Mouse (Mus musculus) ES-Bruce4 (cell line): Measurements from ENCODE around the gene Mtch2. TPM values are rescaled to one million over a fixed set of nuclear protein-coding genes. Genes with fewer than 3 reads are reported as not detected.

ENCODE experiments used
- H3K27ac ChIP-seq: 2 replicates; pipeline ENCODE4 v1.5.1; 2012; ENCODE audit warnings: low read length, inconsistent platforms; ENCODE audit not compliant: insufficient read depth
- H3K27me3 ChIP-seq: 2 replicates; pipeline ENCODE4 v1.6.1; 2012; ENCODE audit warnings: mild to moderate bottlenecking, low read length, inconsistent platforms; ENCODE audit not compliant: control insufficient read depth, poor library complexity, insufficient read depth, severe bottlenecking
- H3K36me3 ChIP-seq: 2 replicates; pipeline ENCODE4 v1.6.1; 2012; ENCODE audit warnings: inconsistent platforms, mild to moderate bottlenecking, low read length, moderate library complexity; ENCODE audit not compliant: control insufficient read depth, poor library complexity, insufficient read depth, severe bottlenecking
- H3K4me1 ChIP-seq: one replicate; pipeline ENCODE4 v1.8.1; 2011; ENCODE audit warnings: low read length; ENCODE audit not compliant: control insufficient read depth, insufficient read depth
- H3K4me3 ChIP-seq: 2 replicates; pipeline ENCODE4 v1.5.1; 2011; ENCODE audit warnings: low read depth, mild to moderate bottlenecking, low read length
- H3K9ac ChIP-seq: 2 replicates; pipeline ENCODE4 v1.6.1; 2012; ENCODE audit warnings: low read depth, mild to moderate bottlenecking, inconsistent platforms; ENCODE audit not compliant: poor library complexity, severe bottlenecking
- H3K9me3 ChIP-seq: replicated peaks from 2 replicates; pipeline ENCODE4 v1.6.1; 2012; ENCODE audit warnings: mild to moderate bottlenecking, low read length, inconsistent platforms; ENCODE audit not compliant: control insufficient read depth, poor library complexity, insufficient read depth, severe bottlenecking
- CTCF ChIP-seq: IDR thresholded peaks from one replicate; pipeline ENCODE4 v1.8.1; 2011; ENCODE audit warnings: low read depth, low read length
- EP300 ChIP-seq: IDR thresholded peaks from 2 replicates; pipeline ENCODE4 v1.6.1; 2011; ENCODE audit warnings: low read depth, low read length; ENCODE audit not compliant: insufficient read depth
- POLR2A ChIP-seq: IDR thresholded peaks from one replicate; pipeline ENCODE4 v1.8.1; 2011; ENCODE audit warnings: low read length; ENCODE audit not compliant: insufficient read depth
- polyA plus RNA-seq: library from polyadenylated mRNA; stranded (reverse); fragments of >200 nt; gene quantifications from 2 replicates; pipeline ENCODE4 v1.2.4, GENCODE M21; 2011; ENCODE audit warnings: low read depth; ENCODE audit not compliant: missing spikeins, insufficient read depth, insufficient read length

Mtch2 gene
- polyA plus RNA-seq, 1 experiment: 277 TPM

- Histone ChIP-seq H3K27ac (no peak overlapping the region), H3K27me3 (no peaks in the 10 kb centered on the region), H3K4me3 (peak overlapping the region; percentile 89), H3K4me1 (no peaks in the 10 kb centered on the region), H3K9ac (peak overlapping the region; percentile 86), H3K36me3 (peaks cover 22% of the 10 kb centered on the region), H3K9me3 (no peaks in the 10 kb centered on the region)
- TF ChIP-seq EP300 (no peak), CTCF (no peak), POLR2A (no peak)
Observed at GRCm38 (mm10) chr2:90904856-90905224, 57.9 kb downstream of the Mtch2 start.

GRCm38 (mm10) chr2:90906721-90907120, 59.8 kb downstream of the Mtch2 start:
- H3K27me3 ChIP-seq: no peaks in the 10 kb centered on the region
- no peak overlapping the region for H3K9ac ChIP-seq
- H3K9me3 ChIP-seq: no peaks in the 10 kb centered on the region
- no peaks in the 10 kb centered on the region for H3K4me1 ChIP-seq
- H3K4me3 ChIP-seq: no peak overlapping the region
- no peak for TF ChIP-seq EP300
- TF ChIP-seq CTCF: no peak
- no peak for TF ChIP-seq POLR2A
- H3K36me3 ChIP-seq: peaks cover 35% of the 10 kb centered on the region
- no peak overlapping the region for H3K27ac ChIP-seq

DNA sequence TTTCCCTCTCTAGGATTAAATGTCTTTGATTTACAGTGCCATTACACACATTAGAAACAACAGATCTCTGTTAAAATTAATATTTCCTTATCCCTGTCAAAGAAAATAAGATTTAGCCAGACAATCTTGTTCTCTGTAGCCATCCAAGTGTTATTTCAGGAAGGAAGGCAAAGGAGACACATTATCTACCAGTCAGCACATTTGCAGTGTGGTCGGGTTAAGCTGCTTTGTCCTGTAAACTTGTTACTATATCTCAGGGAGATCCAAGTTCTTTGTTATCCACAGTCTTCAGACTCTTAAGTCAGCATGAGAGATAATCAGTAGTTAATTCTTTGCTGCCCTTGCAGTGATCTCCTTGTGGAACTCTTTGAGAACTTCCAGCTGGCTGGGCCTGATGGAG, 63.9 kb downstream of the Mtch2 start:
- H3K4me3 ChIP-seq: no peak overlapping the region
- TF ChIP-seq POLR2A (no peak), CTCF (no peak), EP300 (no peak)
- no peaks in the 10 kb centered on the region for H3K9me3 ChIP-seq
- no peaks in the 10 kb centered on the region for H3K4me1 ChIP-seq
- H3K27me3 ChIP-seq: no peaks in the 10 kb centered on the region
- H3K27ac ChIP-seq: no peak overlapping the region
- no peak overlapping the region for H3K9ac ChIP-seq
- peaks cover 26% of the 10 kb centered on the region for H3K36me3 ChIP-seq

DNA sequence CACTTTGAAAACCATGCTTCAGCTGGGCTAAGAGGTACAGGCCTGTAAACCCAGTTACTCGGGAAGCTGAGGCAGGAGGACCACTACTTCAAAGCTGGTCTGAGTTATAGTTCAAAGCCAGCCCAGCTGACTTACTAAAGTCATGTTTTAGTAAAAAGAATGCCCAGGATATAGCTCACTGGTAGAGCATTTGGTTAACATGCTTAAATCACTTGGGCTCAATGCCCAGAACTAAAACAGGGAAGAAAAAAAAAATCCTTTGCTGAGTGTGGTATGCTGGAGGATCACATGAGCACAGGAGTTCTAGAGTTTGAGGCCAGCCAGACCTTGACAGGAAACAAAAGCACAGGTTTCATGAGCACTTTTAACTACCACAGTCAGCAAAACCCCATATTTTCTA, 64.7 kb downstream of the Mtch2 start:
- TF ChIP-seq EP300: no peak
- no peak for TF ChIP-seq CTCF
- TF ChIP-seq POLR2A: no peak
- Histone ChIP-seq H3K9me3 (no peaks in the 10 kb centered on the region), H3K4me1 (no peaks in the 10 kb centered on the region), H3K4me3 (no peak overlapping the region), H3K27me3 (no peaks in the 10 kb centered on the region), H3K27ac (no peak overlapping the region), H3K9ac (no peak overlapping the region), H3K36me3 (peaks cover 26% of the 10 kb centered on the region)

DNA sequence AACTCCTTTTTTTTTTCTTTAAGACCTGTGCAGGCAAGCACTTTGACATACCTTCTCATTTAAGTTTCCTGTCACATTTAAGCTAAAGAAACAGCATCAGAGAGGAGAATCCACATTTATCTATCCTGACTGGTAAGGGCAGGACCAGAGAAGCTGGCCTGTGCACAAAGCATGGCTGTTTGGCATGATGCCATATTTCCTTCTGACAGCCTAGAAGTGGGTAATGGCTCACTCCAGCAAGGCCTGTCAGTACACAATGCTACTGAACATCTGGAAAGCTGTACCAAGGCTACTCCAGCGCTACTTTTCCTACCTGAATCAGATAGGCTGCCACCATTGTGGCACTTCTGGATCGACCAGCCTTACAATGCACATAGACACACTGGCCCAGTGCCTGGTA, 66.7 kb downstream of the Mtch2 start:
- Histone ChIP-seq H3K27ac (no peak overlapping the region), H3K9me3 (no peaks in the 10 kb centered on the region), H3K4me1 (no peaks in the 10 kb centered on the region), H3K27me3 (no peaks in the 10 kb centered on the region), H3K36me3 (peaks cover 23% of the 10 kb centered on the region), H3K9ac (no peak overlapping the region), H3K4me3 (no peak overlapping the region)
- TF ChIP-seq CTCF (no peak), POLR2A (no peak), EP300 (no peak)

DNA sequence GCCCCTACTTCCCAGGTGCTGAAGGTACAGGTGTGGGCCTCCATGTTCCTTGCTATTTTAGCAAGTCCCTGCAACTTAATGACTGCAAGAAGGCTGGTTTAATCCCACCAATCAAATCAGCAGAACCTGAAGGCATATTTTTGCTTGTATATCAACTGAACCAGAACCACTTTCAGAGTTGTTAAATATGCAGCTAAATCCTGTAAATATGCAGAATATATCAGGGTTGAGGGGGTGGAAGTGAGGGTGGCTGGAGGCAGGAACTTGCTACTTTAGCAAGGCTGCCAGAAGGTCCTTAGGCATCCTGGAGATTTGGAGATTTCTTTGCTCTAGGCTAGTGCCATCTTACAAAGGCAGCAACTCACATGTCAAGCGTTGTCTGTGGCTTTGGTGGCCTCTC, 68.6 kb downstream of the Mtch2 start:
- TF ChIP-seq CTCF: no peak
- TF ChIP-seq POLR2A: no peak
- TF ChIP-seq EP300: no peak
- H3K27ac ChIP-seq: no peak overlapping the region
- peaks cover 13% of the 10 kb centered on the region for H3K36me3 ChIP-seq
- H3K4me1 ChIP-seq: no peaks in the 10 kb centered on the region
- no peak overlapping the region for H3K9ac ChIP-seq
- no peaks in the 10 kb centered on the region for H3K27me3 ChIP-seq
- H3K4me3 ChIP-seq: no peak overlapping the region
- H3K9me3 ChIP-seq: no peaks in the 10 kb centered on the region

Other genes starting within 250 kb of the Mtch2 start
- 133 TPM in 2 replicates for gene Nup160, start 169.9 kb upstream of the Mtch2 start, polyA plus RNA-seq
- gene Fnbp4, start 101.8 kb upstream of the Mtch2 start, polyA plus RNA-seq: 144 and 146 TPM in 2 replicates
- gene Agbl2, start 64.4 kb upstream of the Mtch2 start, polyA plus RNA-seq: 2.2 and 3.3 TPM in 2 replicates
- gene C1qtnf4, start 38.7 kb downstream of the Mtch2 start, polyA plus RNA-seq: 0.94 and 2.1 TPM in 2 replicates
- 20.7 and 24.0 TPM in 2 replicates for gene Kbtbd4, start 57.6 kb downstream of the Mtch2 start, polyA plus RNA-seq
- 86.9 and 90.1 TPM in 2 replicates for gene Ndufs3, start 57.7 kb downstream of the Mtch2 start, polyA plus RNA-seq
- gene Celf1, start 93.2 kb downstream of the Mtch2 start, polyA plus RNA-seq: 182 and 183 TPM in 2 replicates
- gene Rapsn, start 188.5 kb downstream of the Mtch2 start, polyA plus RNA-seq: 0.42 TPM in 1 of 2 replicates, not detected in the other
- gene Psmc3, start 206.9 kb downstream of the Mtch2 start, polyA plus RNA-seq: 183 and 203 TPM in 2 replicates
- gene Slc39a13, start 223.3 kb downstream of the Mtch2 start, polyA plus RNA-seq: 9.2 and 14.1 TPM in 2 replicates
- gene Spi1, start 235.2 kb downstream of the Mtch2 start, polyA plus RNA-seq: not detected in 2 replicates